8 mouse cellular contexts compared by ENCODE assay signal in the genomic region with DNA sequence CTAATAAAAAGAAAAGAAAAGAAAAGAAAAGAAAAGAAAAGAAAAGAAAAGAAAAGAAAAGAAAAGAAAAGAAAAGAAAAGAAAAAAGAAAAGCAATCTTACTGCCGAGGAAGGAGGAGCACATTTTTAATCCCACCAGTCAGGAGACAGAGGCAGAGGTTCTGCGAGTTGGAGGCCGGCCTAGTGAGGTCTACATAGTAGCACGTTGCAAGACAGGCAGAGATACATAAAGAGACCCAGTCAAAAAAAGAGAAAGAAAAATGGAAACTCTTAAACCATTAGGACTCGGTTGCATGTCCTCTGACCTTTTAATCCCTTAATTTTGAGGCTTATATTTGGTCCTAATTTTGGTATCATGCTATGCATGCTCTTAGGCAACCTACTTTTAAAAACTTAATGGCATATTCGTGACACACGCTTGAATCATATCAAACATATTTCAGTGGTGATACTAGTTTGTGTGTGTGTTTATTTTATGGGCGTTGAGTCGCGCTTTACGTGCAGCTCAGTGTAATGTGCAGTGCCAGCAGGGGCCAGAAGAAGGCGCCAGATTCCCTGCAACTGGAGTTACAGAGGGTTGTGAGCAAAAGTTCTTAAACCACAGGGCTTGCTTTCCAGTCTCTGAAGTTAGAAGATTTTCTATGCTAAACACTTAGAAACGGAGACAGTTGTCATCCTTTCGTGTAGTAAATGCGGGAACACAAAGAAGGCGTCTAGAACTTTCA. TPM values are rescaled to one million over a fixed set of nuclear protein-coding genes. Genes with fewer than 3 reads are reported as not detected.
DNase-seq lines count a peak whose midpoint lies in the region; ATAC-seq lines count a peak whose summit lies in the region.

No protein-coding gene starts in this region.

- H3K9me3 ChIP-seq in forebrain, embryonic 10.5 days, result no peaks in the 10 kb centered on the region
- no peaks in the 10 kb centered on the region for H3K9me3 ChIP-seq in heart, embryonic 15.5 days (replicated peaks)
- no peaks in the 10 kb centered on the region for H3K9me3 ChIP-seq in liver, embryonic 15.5 days (replicated peaks)
- H3K9me3 ChIP-seq in neural tube, embryonic 11.5 days (ENCODE audit: control insufficient read depth, low read length), result no peaks in the 10 kb centered on the region

- WGBS in forebrain, embryonic 10.5 days, result 11% methylated on average over 16 of the region's 16 CpGs
- WGBS in heart, embryonic 15.5 days, result 8% methylated on average over 16 of the region's 16 CpGs
- 2% methylated on average over 16 of the region's 16 CpGs for WGBS in liver, embryonic 15.5 days (ENCODE audit: insufficient replicate concordance)
- 11% methylated on average over 16 of the region's 16 CpGs for whole genome bisulfite sequencing in neural tube, embryonic 11.5 days

- H3K27ac ChIP-seq in forebrain, embryonic 10.5 days, result no peak overlapping the region
- peak overlapping the region; percentile 25 for H3K27ac ChIP-seq in heart, embryonic 15.5 days
- peak overlapping the region; percentile 67 for H3K27ac ChIP-seq in liver, embryonic 15.5 days (replicated peaks)
- H3K27ac ChIP-seq in neural tube, embryonic 11.5 days (ENCODE audit: low read depth, low read length), result no peak overlapping the region

- H3K4me2 ChIP-seq in heart, embryonic 15.5 days, result peak overlapping the region; percentile 99
- H3K4me2 ChIP-seq in liver, embryonic 15.5 days, result peak overlapping the region; percentile 100
- peak overlapping the region; percentile 51 for H3K4me2 ChIP-seq in neural tube, embryonic 11.5 days (ENCODE audit: low read depth)

- DNase-seq in CD8-positive naive resting alpha-beta T cell, adult 2 months (ENCODE audit: low read depth in 2 of 2, low spot score in 2 of 2), result peak; percentile 83 to 93
- peak; percentile 66 for DNase-seq in c-Kit-negative CD71-positive TER-119-positive erythroid progenitor cells, embryonic 14.5 days (ENCODE audit: low read depth, low spot score)
- peak; percentile 66 for DNase-seq in forebrain, embryonic 10.5 days (ENCODE audit: extremely low spot score, low spot score)
- DNase-seq in kidney, postnatal 10 days, result peak; percentile 91
- peak; percentile 75 for DNase-seq in neural tube, embryonic 11.5 days (ENCODE audit: low spot score)
- peak; percentile 93 for DNase-seq in testis, postnatal 10 days (ENCODE audit: low spot score)

- H3K4me1 ChIP-seq in forebrain, embryonic 10.5 days, result peaks cover 20% of the 10 kb centered on the region
- H3K4me1 ChIP-seq in heart, embryonic 15.5 days (replicated peaks), result peaks cover 10% of the 10 kb centered on the region
- peaks cover 34% of the 10 kb centered on the region for H3K4me1 ChIP-seq in liver, embryonic 15.5 days (replicated peaks)
- no peaks in the 10 kb centered on the region for H3K4me1 ChIP-seq in neural tube, embryonic 11.5 days (ENCODE audit: control insufficient read depth, insufficient read depth, low read length)

- no peak for ATAC-seq in heart, embryonic 15.5 days (replicated peaks; ENCODE audit: insufficient number of reproducible peaks, insufficient read depth, low FRiP score, low read depth)
- peak; percentile 41 for ATAC-seq in liver, embryonic 15.5 days (ENCODE audit: insufficient read depth)
- ATAC-seq in neural tube, embryonic 11.5 days (ENCODE audit: insufficient read depth, low FRiP score, low TSS enrichment), result no peak

- peaks cover 37% of the 10 kb centered on the region for H3K27me3 ChIP-seq in forebrain, embryonic 10.5 days (ENCODE audit: poor library complexity, severe bottlenecking)
- no peaks in the 10 kb centered on the region for H3K27me3 ChIP-seq in heart, embryonic 15.5 days
- H3K27me3 ChIP-seq in liver, embryonic 15.5 days, result peaks cover 12% of the 10 kb centered on the region; the same call in 1 of the 2 replicates
- H3K27me3 ChIP-seq in neural tube, embryonic 11.5 days (ENCODE audit: control insufficient read depth, insufficient read depth, low read length), result peaks cover 9% of the 10 kb centered on the region

- peaks cover 15% of the 10 kb centered on the region for H3K36me3 ChIP-seq in forebrain, embryonic 10.5 days (replicated peaks)
- peaks cover under 1% of the 10 kb centered on the region; the same call in 1 of the 2 replicates for H3K36me3 ChIP-seq in heart, embryonic 15.5 days
- peaks cover 15% of the 10 kb centered on the region for H3K36me3 ChIP-seq in liver, embryonic 15.5 days (replicated peaks)
- H3K36me3 ChIP-seq in neural tube, embryonic 11.5 days (ENCODE audit: control insufficient read depth, insufficient read depth, low read length), result no peaks in the 10 kb centered on the region; the same call in 1 of the 2 replicates

- no peak overlapping the region for H3K9ac ChIP-seq in heart, embryonic 15.5 days
- no peak overlapping the region for H3K9ac ChIP-seq in liver, embryonic 15.5 days
- H3K9ac ChIP-seq in neural tube, embryonic 11.5 days (ENCODE audit: low read length), result no peak overlapping the region

- peak overlapping the region; percentile 68 for H3K4me3 ChIP-seq in forebrain, embryonic 10.5 days
- H3K4me3 ChIP-seq in heart, embryonic 15.5 days, result peak overlapping the region; percentile 76
- H3K4me3 ChIP-seq in liver, embryonic 15.5 days (replicated peaks), result peak overlapping the region; percentile 69
- H3K4me3 ChIP-seq in neural tube, embryonic 11.5 days (ENCODE audit: low read depth, low read length), result peak overlapping the region; percentile 37; the same call in 1 of the 2 replicates

RNA-seq across cellular contexts. Expression of a gene that starts 18.9 kb away (rescaled TPM):
- 75.7 and 77.5 TPM in 2 replicates for polyA plus RNA-seq in forebrain, embryonic 10.5 days (2016; fragmentation: Nextera tagmentation; extraction: Ambion mirVana)
- polyA plus RNA-seq in heart, embryonic 15.5 days (2015; fragmentation: Nextera tagmentation; extraction: Ambion mirVana), result 48.0 and 63.1 TPM in 2 replicates
- 45.1 and 51.9 TPM in 2 replicates for polyA plus RNA-seq in liver, embryonic 15.5 days (2015; fragmentation: Nextera tagmentation; extraction: Ambion mirVana)
- polyA plus RNA-seq in neural tube, embryonic 11.5 days (2014; fragmentation: Nextera tagmentation; extraction: Ambion mirVana), result 82.0 and 89.1 TPM in 2 replicates

RNA-seq across cellular contexts. Expression of a gene that starts 28.0 kb away (rescaled TPM):
- polyA plus RNA-seq in forebrain, embryonic 10.5 days (2016; fragmentation: Nextera tagmentation; extraction: Ambion mirVana), result 0.43 and 0.84 TPM in 2 replicates
- polyA plus RNA-seq in heart, embryonic 15.5 days (2015; fragmentation: Nextera tagmentation; extraction: Ambion mirVana), result 1.7 and 3.7 TPM in 2 replicates
- 7.4 and 9.3 TPM in 2 replicates for polyA plus RNA-seq in liver, embryonic 15.5 days (2015; fragmentation: Nextera tagmentation; extraction: Ambion mirVana)
- 0.78 and 0.92 TPM in 2 replicates for polyA plus RNA-seq in neural tube, embryonic 11.5 days (2014; fragmentation: Nextera tagmentation; extraction: Ambion mirVana)

RNA-seq across cellular contexts. Expression of a gene that starts 57.2 kb away (rescaled TPM):
- 424 and 464 TPM in 2 replicates for polyA plus RNA-seq in forebrain, embryonic 10.5 days (2016; fragmentation: Nextera tagmentation; extraction: Ambion mirVana)
- polyA plus RNA-seq in heart, embryonic 15.5 days (2015; fragmentation: Nextera tagmentation; extraction: Ambion mirVana), result 140 and 162 TPM in 2 replicates
- polyA plus RNA-seq in liver, embryonic 15.5 days (2015; fragmentation: Nextera tagmentation; extraction: Ambion mirVana), result 387 TPM in 2 replicates
- polyA plus RNA-seq in neural tube, embryonic 11.5 days (2014; fragmentation: Nextera tagmentation; extraction: Ambion mirVana), result 261 and 271 TPM in 2 replicates

Comparison
In these comparisons a context has a peak if more than half of its experiments do, and no peak if none do; other contexts are left out.
1. H3K27ac ChIP-seq: peak in heart, embryonic 15.5 days (single experiment) and liver, embryonic 15.5 days (single experiment); none in forebrain, embryonic 10.5 days (single experiment) and neural tube, embryonic 11.5 days (single experiment).
2. Peak in every context shown above with its lines, with median percentiles within 50 percentile points of each other: DNase-seq, H3K4me3 ChIP-seq and H3K4me2 ChIP-seq.